Mouse (Mus musculus) natural killer cell, adult 2 months (primary cell): ENCODE data around the gene Slc35a5.

Experiments used
- DNase-seq, 2 experiments: peaks; one replicate each; pipeline ENCODE4 v3.0.0; 2022; ENCODE audit warnings: low spot score in 2 of 2

The Slc35a5 gene

GRCm38 (mm10) chr16:45117200-45117599 is 41.3 kb downstream of the Slc35a5 start:
- no peak for DNase-seq

GRCm38 (mm10) chr16:45110498-45110897 is 48.0 kb downstream of the Slc35a5 start:
- DNase-seq: no peak

- no peak for DNase-seq
Measured at GRCm38 (mm10) chr16:45108203-45108878, 50.2 kb downstream of the Slc35a5 start.

GRCm38 (mm10) chr16:45104993-45105392 is 53.5 kb downstream of the Slc35a5 start:
- peak in 1 of 2 experiments; percentile 16 for DNase-seq

GRCm38 (mm10) chr16:45100892-45101291 is 57.6 kb downstream of the Slc35a5 start:
- no peak for DNase-seq

- DNase-seq: no peak
Measured at GRCm38 (mm10) chr16:45098886-45099210, 59.7 kb downstream of the Slc35a5 start.

GRCm38 (mm10) chr16:45098186-45098885 is 60.2 kb downstream of the Slc35a5 start:
- no peak for DNase-seq

GRCm38 (mm10) chr16:45097467-45097866 is 61.0 kb downstream of the Slc35a5 start:
- DNase-seq: no peak

- no peak for DNase-seq
Measured at GRCm38 (mm10) chr16:45095561-45096482, 62.7 kb downstream of the Slc35a5 start.

- no peak for DNase-seq
Measured at GRCm38 (mm10) chr16:45095030-45095429, 63.5 kb downstream of the Slc35a5 start.

GRCm38 (mm10) chr16:45094136-45094756 is 64.3 kb downstream of the Slc35a5 start:
- DNase-seq: no peak

GRCm38 (mm10) chr16:45093137-45093731 is 65.3 kb downstream of the Slc35a5 start, which contains the start of gene Ccdc80:
Gene Ccdc80 (plus strand): TSS chr16:45093402.
- DNase-seq: no peak

- peak; percentile 26 to 58 for DNase-seq
Measured at GRCm38 (mm10) chr16:45090005-45090404, 68.5 kb downstream of the Slc35a5 start.
